Mouse (Mus musculus) midbrain, embryonic 10.5 days (tissue): ENCODE measurements at regions not wholly inside any gene's neighbourhood (a gene's known extent, or its start where the extent isn't known, plus 50 kb on each side); places are given as distances from the start of the nearest gene placed in this dataset.

Experiments
- DNase-seq: peaks from one replicate; pipeline ENCODE4 v3.0.0-alpha.2; 2017; ENCODE audit warnings: low spot score
- H3K27ac ChIP-seq: fragments of 300-500 bp; sonication (generic); replicated peaks from 2 replicates; pipeline ENCODE4 v1.5.1; 2016; ENCODE audit warnings: mild to moderate bottlenecking
- H3K27me3 ChIP-seq: fragments of 300-500 bp; sonication (generic); 2 replicates; pipeline ENCODE4 v1.6.1; 2016; ENCODE audit warnings: low read depth, mild to moderate bottlenecking; ENCODE audit not compliant: poor library complexity, severe bottlenecking
- H3K36me3 ChIP-seq: fragments of 300-500 bp; sonication (generic); 2 replicates; pipeline ENCODE4 v1.6.1; 2016; ENCODE audit warnings: mild to moderate bottlenecking, moderate library complexity
- H3K4me1 ChIP-seq: fragments of 300-500 bp; sonication (generic); 2 replicates; pipeline ENCODE4 v1.6.1; 2016
- H3K4me3 ChIP-seq: fragments of 300-500 bp; sonication (generic); 2 replicates; pipeline ENCODE4 v1.5.1; 2016; ENCODE audit warnings: mild to moderate bottlenecking, moderate library complexity
- H3K9me3 ChIP-seq: fragments of 300-500 bp; sonication (generic); replicated peaks from 2 replicates; pipeline ENCODE4 v1.6.1; 2016; ENCODE audit warnings: mild to moderate bottlenecking
- WGBS: fragments of 180-500 bp; shearing (Covaris S2); methylation state at CpG from one replicate; pipeline ENCODE4 v1.1.7; 2016; 5-methylcytosine and 5-hydroxymethylcytosine counted together

GRCm38 (mm10) chr1:190495741-190496520 lies 325.4 kb upstream of the Prox1 start:
- Histone ChIP-seq H3K9me3 (no peaks in the 10 kb centered on the region), H3K36me3 (no peaks in the 10 kb centered on the region), H3K27ac (peak overlapping the region; percentile 57; the same call in 1 of the 2 replicates), H3K4me1 (no peaks in the 10 kb centered on the region), H3K27me3 (no peaks in the 10 kb centered on the region), H3K4me3 (no peak overlapping the region)
- DNase-seq, result no peak
- WGBS, result 73% methylated on average over 10 of the region's 10 CpGs

GRCm38 (mm10) chr1:190486551-190487104 lies 316.1 kb upstream of the Prox1 start:
- Histone ChIP-seq H3K27me3 (no peaks in the 10 kb centered on the region), H3K9me3 (no peaks in the 10 kb centered on the region), H3K27ac (no peak overlapping the region), H3K36me3 (no peaks in the 10 kb centered on the region), H3K4me3 (no peak overlapping the region), H3K4me1 (no peaks in the 10 kb centered on the region)
- no peak for DNase-seq
- WGBS, result 77% methylated on average over 7 of the region's 7 CpGs

GRCm38 (mm10) chr1:190483366-190483765 lies 312.9 kb upstream of the Prox1 start:
- WGBS, result 88% methylated on average over 13 of the region's 13 CpGs

GRCm38 (mm10) chr1:190481071-190481470 lies 310.6 kb upstream of the Prox1 start:
- H3K9me3 ChIP-seq, result 0 out of 2 replicates have a peak, but pooled peaks cover 6% of the 10 kb centered on the region
- no peaks in the 10 kb centered on the region for H3K27me3 ChIP-seq
- 73% methylated on average over 11 of the region's 11 CpGs for WGBS
- H3K4me1 ChIP-seq, result no peaks in the 10 kb centered on the region
- H3K36me3 ChIP-seq, result no peaks in the 10 kb centered on the region
- no peak overlapping the region for H3K4me3 ChIP-seq
- DNase-seq, result no peak
- H3K27ac ChIP-seq, result no peak overlapping the region

More at GRCm38 (mm10) chr1:190483366-190483765, 312.9 kb upstream of the Prox1 start:
- H3K4me1 ChIP-seq, result no peaks in the 10 kb centered on the region
- no peaks in the 10 kb centered on the region for H3K27me3 ChIP-seq
- no peaks in the 10 kb centered on the region for H3K36me3 ChIP-seq
- H3K9me3 ChIP-seq, result 0 out of 2 replicates have a peak, but pooled peaks cover 6% of the 10 kb centered on the region
- no peak for DNase-seq
- no peak overlapping the region for H3K4me3 ChIP-seq
- H3K27ac ChIP-seq, result no peak overlapping the region

GRCm38 (mm10) chr1:190480601-190481000 lies 310.1 kb upstream of the Prox1 start:
- Histone ChIP-seq H3K36me3 (no peaks in the 10 kb centered on the region), H3K4me3 (no peak overlapping the region), H3K27ac (no peak overlapping the region), H3K9me3 (0 out of 2 replicates have a peak, but pooled peaks cover 6% of the 10 kb centered on the region), H3K4me1 (no peaks in the 10 kb centered on the region), H3K27me3 (no peaks in the 10 kb centered on the region)
- DNase-seq, result no peak
- WGBS, result 73% methylated on average over 9 of the region's 9 CpGs

GRCm38 (mm10) chr1:190472761-190473160 lies 302.2 kb upstream of the Prox1 start:
- 85% methylated on average over 8 of the region's 8 CpGs for WGBS
- Histone ChIP-seq H3K4me1 (peaks cover 3% of the 10 kb centered on the region; the same call in 1 of the 2 replicates), H3K9me3 (no peaks in the 10 kb centered on the region), H3K27ac (no peak overlapping the region), H3K4me3 (no peak overlapping the region), H3K27me3 (0 out of 2 replicates have a peak, but pooled peaks cover 4% of the 10 kb centered on the region), H3K36me3 (no peaks in the 10 kb centered on the region)
- DNase-seq, result no peak

GRCm38 (mm10) chr1:190470336-190470735 lies 299.8 kb upstream of the Prox1 start:
- H3K4me3 ChIP-seq, result no peak overlapping the region
- H3K27me3 ChIP-seq, result 0 out of 2 replicates have a peak, but pooled peaks cover 5% of the 10 kb centered on the region
- H3K9me3 ChIP-seq, result no peaks in the 10 kb centered on the region
- no peak for DNase-seq
- no peaks in the 10 kb centered on the region for H3K36me3 ChIP-seq
- 0 out of 2 replicates have a peak overlapping the region, but pooled peaks have one; percentile 5 for H3K27ac ChIP-seq
- peaks cover 3% of the 10 kb centered on the region; the same call in 1 of the 2 replicates for H3K4me1 ChIP-seq
- WGBS, result 80% methylated on average over 9 of the region's 9 CpGs

- Histone ChIP-seq H3K4me1 (peaks cover 45% of the 10 kb centered on the region), H3K36me3 (no peaks in the 10 kb centered on the region), H3K9me3 (no peaks in the 10 kb centered on the region), H3K4me3 (no peak overlapping the region), H3K27me3 (peaks cover 78% of the 10 kb centered on the region), H3K27ac (peak overlapping the region; percentile 75)
- no peak for DNase-seq
- WGBS, result 68% methylated on average over 12 of the region's 12 CpGs
These were observed 287.1 kb upstream of the Prox1 start for GRCm38 (mm10) chr1:190457541-190458061.

- Histone ChIP-seq H3K36me3 (no peaks in the 10 kb centered on the region), H3K4me3 (no peak overlapping the region), H3K4me1 (peaks cover 47% of the 10 kb centered on the region), H3K27ac (peak overlapping the region; percentile 52; the same call in 1 of the 2 replicates), H3K27me3 (peaks cover 86% of the 10 kb centered on the region), H3K9me3 (no peaks in the 10 kb centered on the region)
- whole genome bisulfite sequencing, result 77% methylated on average over 10 of the region's 10 CpGs
- DNase-seq, result no peak
These were observed 283.0 kb upstream of the Prox1 start for GRCm38 (mm10) chr1:190453549-190453948.

GRCm38 (mm10) chr1:190452115-190452842 lies 281.8 kb upstream of the Prox1 start:
- 0 out of 2 replicates have a peak overlapping the region, but pooled peaks have one; percentile 42 for H3K27ac ChIP-seq
- 0 out of 2 replicates have a peak overlapping the region, but pooled peaks have one; percentile 9 for H3K4me3 ChIP-seq
- no peaks in the 10 kb centered on the region for H3K36me3 ChIP-seq
- peak; percentile 52 for DNase-seq
- H3K4me1 ChIP-seq, result peaks cover 45% of the 10 kb centered on the region
- H3K9me3 ChIP-seq, result no peaks in the 10 kb centered on the region
- H3K27me3 ChIP-seq, result peaks cover 86% of the 10 kb centered on the region
- 41% methylated on average over 11 of the region's 11 CpGs for WGBS

GRCm38 (mm10) chr1:190448263-190448662 lies 277.7 kb upstream of the Prox1 start:
- H3K4me3 ChIP-seq, result no peak overlapping the region
- H3K27me3 ChIP-seq, result peaks cover 88% of the 10 kb centered on the region
- H3K4me1 ChIP-seq, result peaks cover 30% of the 10 kb centered on the region
- no peak overlapping the region for H3K27ac ChIP-seq
- H3K9me3 ChIP-seq, result no peaks in the 10 kb centered on the region
- no peaks in the 10 kb centered on the region for H3K36me3 ChIP-seq
- 30% methylated on average over 8 of the region's 8 CpGs for WGBS
- DNase-seq, result no peak

GRCm38 (mm10) chr1:190447253-190447652 lies 276.7 kb upstream of the Prox1 start:
- H3K4me3 ChIP-seq, result no peak overlapping the region
- no peak overlapping the region for H3K27ac ChIP-seq
- no peaks in the 10 kb centered on the region for H3K36me3 ChIP-seq
- no peak for DNase-seq
- peaks cover 20% of the 10 kb centered on the region for H3K4me1 ChIP-seq
- WGBS, result 81% methylated on average over 7 of the region's 7 CpGs
- H3K9me3 ChIP-seq, result no peaks in the 10 kb centered on the region
- peaks cover 89% of the 10 kb centered on the region for H3K27me3 ChIP-seq
